Mouse (Mus musculus) midbrain, embryonic 11.5 days (tissue): ENCODE measurements around the gene H2-Aa. TPM values are rescaled to one million over a fixed set of nuclear protein-coding genes. Genes with fewer than 3 reads are reported as not detected.

Experiments used
- polyA plus RNA-seq: library from polyadenylated mRNA; unstranded; fragments of >200 nt; fragmentation: Nextera tagmentation; extraction: Ambion mirVana; gene quantifications from 2 replicates; pipeline ENCODE4 v1.2.1, GENCODE M21; 2014

H2-Aa gene
- polyA plus RNA-seq, 1 experiment from 2014 or later: not detected

Other genes starting within 250 kb of the H2-Aa start
- 0.52 and 1.4 TPM in 2 replicates for gene Col11a2, start 248.4 kb downstream of the H2-Aa start, polyA plus RNA-seq
- 0.19 and 0.33 TPM in 2 replicates for gene H2-Oa, start 195.5 kb downstream of the H2-Aa start, polyA plus RNA-seq
- gene H2-DMa, start 168.3 kb downstream of the H2-Aa start, polyA plus RNA-seq: 8.0 and 9.5 TPM in 2 replicates
- 98.7 and 99.2 TPM in 2 replicates for gene Brd2, start 165.2 kb downstream of the H2-Aa start, polyA plus RNA-seq
- not detected in 2 replicates for gene H2-DMb2, start 144.5 kb downstream of the H2-Aa start, polyA plus RNA-seq
- gene H2-DMb1, start 134.8 kb downstream of the H2-Aa start, polyA plus RNA-seq: 0.25 and 0.38 TPM in 2 replicates
- gene Tap1, start 100.3 kb downstream of the H2-Aa start, polyA plus RNA-seq: 0.77 and 1.7 TPM in 2 replicates
- gene Psmb9, start 100.1 kb downstream of the H2-Aa start, polyA plus RNA-seq: 1.0 and 1.3 TPM in 2 replicates
- 1.8 and 2.1 TPM in 2 replicates for gene Psmb8, start 90.1 kb downstream of the H2-Aa start, polyA plus RNA-seq
- 0.27 and 0.63 TPM in 2 replicates for gene Tap2, start 84.3 kb downstream of the H2-Aa start, polyA plus RNA-seq
- gene H2-Ob, start 48.9 kb downstream of the H2-Aa start, polyA plus RNA-seq: not detected in 2 replicates
- 4.3 and 4.7 TPM in 2 replicates for gene H2-Ab1, start 30.1 kb downstream of the H2-Aa start, polyA plus RNA-seq
- 1.7 TPM in 2 replicates for gene H2-Eb1, start 18.0 kb upstream of the H2-Aa start, polyA plus RNA-seq
- not detected in 2 replicates for gene H2-Eb2, start 37.8 kb upstream of the H2-Aa start, polyA plus RNA-seq
- 0.07 TPM in 1 of 2 replicates, not detected in the other for gene Btnl2, start 67.0 kb upstream of the H2-Aa start, polyA plus RNA-seq
- gene Btnl1, start 89.3 kb upstream of the H2-Aa start, polyA plus RNA-seq: not detected in 2 replicates
- 1.6 and 2.9 TPM in 2 replicates for gene BC051142, start 111.0 kb upstream of the H2-Aa start, polyA plus RNA-seq
- gene Btnl4, start 189.5 kb upstream of the H2-Aa start, polyA plus RNA-seq: not detected in 2 replicates
- gene Btnl6, start 229.5 kb upstream of the H2-Aa start, polyA plus RNA-seq: not detected in 2 replicates